Mouse (Mus musculus): ENCODE data around the gene Taf1b.

GRCm38 (mm10) chr12:24571523-24572392 lies 73.6 kb downstream of the Taf1b start, which contains the start of gene Grhl1:
- peak; percentile 5; the same call in 1 of the 2 replicates for TF ChIP-seq CTCF (IDR thresholded peaks at IDR 0.05; ENCODE audit: low read depth)
- no peak for TF ChIP-seq EP300 (IDR thresholded peaks at IDR 0.05; ENCODE audit: low read depth)

Measured in liver, embryonic 14.5 days (tissue).